Mouse (Mus musculus) CH12.LX (cell line): Measurements from ENCODE around the gene Cdc123. TPM values are rescaled to one million over a fixed set of nuclear protein-coding genes. Genes with fewer than 3 reads are reported as not detected.

Experiments used
- DNase-seq: peaks from one replicate; pipeline ENCODE4 v3.0.0-alpha.2; 2013; ENCODE audit errors: extremely low read depth
- H3K27ac ChIP-seq: 2 replicates; pipeline ENCODE4 v1.5.1; 2012; ENCODE audit warnings: low read depth, mild to moderate bottlenecking, control low read depth, moderate library complexity; ENCODE audit not compliant: insufficient read depth
- H3K27me3 ChIP-seq: replicated peaks from 2 replicates; pipeline ENCODE3; 2012; ENCODE audit warnings: inconsistent platforms
- H3K36me3 ChIP-seq, 2 experiments: replicated peaks in 1 of 2; 2 replicates each; pipeline versions ENCODE3 to v1.6.1; 2012; ENCODE audit warnings: inconsistent platforms in 1 of 2, low read length in 1 of 2, mild to moderate bottlenecking in 1 of 2, mixed read lengths in 1 of 2, moderate library complexity in 1 of 2; ENCODE audit not compliant: control insufficient read depth in 1 of 2, insufficient read depth in 1 of 2
- H3K4me1 ChIP-seq, 2 experiments: 2 replicates each; pipeline ENCODE4 v1.6.1; 2012; ENCODE audit warnings: inconsistent platforms in 1 of 2, moderate library complexity in 1 of 2; ENCODE audit not compliant: insufficient read depth in 2 of 2, control insufficient read depth in 1 of 2
- H3K4me2 ChIP-seq: 2 replicates; pipeline ENCODE4 v1.6.1; 2012; ENCODE audit warnings: low read depth, mild to moderate bottlenecking, control low read depth; ENCODE audit not compliant: poor library complexity, insufficient read depth, severe bottlenecking
- H3K4me3 ChIP-seq, 3 experiments: fragments of 150-350 bp in 1 of 3; sonication (generic) in 1 of 3; replicated peaks in 1 of 3; 2 replicates each; pipeline versions ENCODE3 to v1.5.1; 2011 to 2012; ENCODE audit warnings: low read depth in 2 of 3, low read length in 2 of 3, mild to moderate bottlenecking in 2 of 3, moderate library complexity in 2 of 3, control low read depth in 1 of 3, improper control_type of control experiment in 1 of 3, inconsistent platforms in 1 of 3, mixed read lengths in 1 of 3; ENCODE audit not compliant: poor library complexity in 1 of 3
- H3K79me2 ChIP-seq: replicated peaks from 2 replicates; pipeline ENCODE4 v1.6.1; 2012; ENCODE audit warnings: mild to moderate bottlenecking, moderate library complexity; ENCODE audit not compliant: control insufficient read depth, poor library complexity, insufficient read depth, severe bottlenecking; ENCODE audit errors: extremely low read depth
- H3K9ac ChIP-seq: 2 replicates; pipeline ENCODE4 v1.6.1; 2012; ENCODE audit warnings: low read depth, mild to moderate bottlenecking, control low read depth, moderate library complexity; ENCODE audit not compliant: insufficient read depth
- H3K9me3 ChIP-seq: replicated peaks from 2 replicates; pipeline ENCODE3; 2012; ENCODE audit warnings: low read length, inconsistent platforms, mixed read lengths
- CHD2 ChIP-seq: IDR thresholded peaks from 2 replicates; pipeline ENCODE4 v1.6.1; 2011; ENCODE audit warnings: low read length, improper control_type of control experiment
- CTCF ChIP-seq, 2 experiments: IDR thresholded peaks in 1 of 2; conservative IDR thresholded peaks in 1 of 2; 2 replicates each; pipeline ENCODE4 v1.5.1; 2011 to 2012; ENCODE audit warnings: low read depth in 2 of 2, low read length in 2 of 2, improper control_type of control experiment in 1 of 2, inconsistent platforms in 1 of 2, mild to moderate bottlenecking in 1 of 2, moderate library complexity in 1 of 2
- EP300 ChIP-seq: IDR thresholded peaks from 2 replicates; pipeline ENCODE4 v1.6.1; 2011; ENCODE audit warnings: low read length, improper control_type of control experiment
- ETS1 ChIP-seq: conservative IDR thresholded peaks from 2 replicates; pipeline ENCODE4 v1.6.1; 2012; ENCODE audit warnings: low read depth, mild to moderate bottlenecking, inconsistent platforms, low read length, improper control_type of control experiment, moderate library complexity
- GABPA ChIP-seq: IDR thresholded peaks from 2 replicates; pipeline ENCODE4 v1.6.1; 2012; ENCODE audit warnings: low read depth, low read length, improper control_type of control experiment, inconsistent platforms; ENCODE audit not compliant: insufficient replicate concordance
- IRF4 ChIP-seq: IDR thresholded peaks from 2 replicates; pipeline ENCODE4 v1.6.1; 2014; ENCODE audit warnings: low read depth, mild to moderate bottlenecking, inconsistent platforms, low read length, improper control_type of control experiment
- JUN ChIP-seq: IDR thresholded peaks from 2 replicates; pipeline ENCODE4 v1.6.1; 2011; ENCODE audit warnings: low read depth, mild to moderate bottlenecking, low read length, improper control_type of control experiment, moderate library complexity; ENCODE audit not compliant: insufficient read depth
- KAT2A ChIP-seq: IDR thresholded peaks from 2 replicates; pipeline ENCODE4 v1.6.1; 2012; ENCODE audit warnings: low read length, improper control_type of control experiment, inconsistent platforms; ENCODE audit not compliant: insufficient replicate concordance
- MAFK ChIP-seq: IDR thresholded peaks from 2 replicates; pipeline ENCODE4 v1.6.1; 2011; ENCODE audit warnings: low read length, improper control_type of control experiment; ENCODE audit not compliant: insufficient replicate concordance
- MYC ChIP-seq: IDR thresholded peaks from 2 replicates; pipeline ENCODE4 v1.6.1; 2011; ENCODE audit warnings: low read depth, mild to moderate bottlenecking, improper control_type of control experiment, low read length
- NELFE ChIP-seq: IDR thresholded peaks from 2 replicates; pipeline ENCODE4 v1.6.1; 2011; ENCODE audit warnings: low read depth, low read length, improper control_type of control experiment
- NRF1 ChIP-seq: IDR thresholded peaks from 2 replicates; pipeline ENCODE4 v1.6.1; 2014; ENCODE audit warnings: low read depth, mild to moderate bottlenecking, inconsistent platforms, low read length, improper control_type of control experiment, moderate library complexity
- PAX5 ChIP-seq: IDR thresholded peaks from 2 replicates; pipeline ENCODE4 v1.6.1; 2012; ENCODE audit warnings: low read length, inconsistent platforms, mixed read lengths
- POLR2A ChIP-seq: IDR thresholded peaks from 2 replicates; pipeline ENCODE4 v1.6.1; 2011; ENCODE audit warnings: low read depth, mild to moderate bottlenecking, improper control_type of control experiment, low read length
- RAD21 ChIP-seq: IDR thresholded peaks from 2 replicates; pipeline ENCODE4 v1.6.1; 2011; ENCODE audit warnings: low read depth, mild to moderate bottlenecking, low read length, improper control_type of control experiment, moderate library complexity
- SIN3A ChIP-seq: IDR thresholded peaks from 2 replicates; pipeline ENCODE4 v1.6.1; 2012; ENCODE audit warnings: low read length, improper control_type of control experiment, inconsistent platforms
- UBTF ChIP-seq: IDR thresholded peaks from 2 replicates; pipeline ENCODE4 v1.6.1; 2012; ENCODE audit warnings: low read depth, mild to moderate bottlenecking, inconsistent platforms, low read length, improper control_type of control experiment, moderate library complexity
- USF1 ChIP-seq: IDR thresholded peaks from 2 replicates; pipeline ENCODE4 v1.6.1; 2014; ENCODE audit warnings: low read depth, mild to moderate bottlenecking, inconsistent platforms, low read length, improper control_type of control experiment
- USF2 ChIP-seq: conservative IDR thresholded peaks from 2 replicates; pipeline ENCODE4 v1.6.1; 2011; ENCODE audit warnings: low read depth, low read length, improper control_type of control experiment
- dilution Hi-C: fragments of 300-500 bp; cut with MboI; formaldehyde crosslinking; loops from 2 replicates; pipeline ENCODE4 v1.14.3; 2020; ENCODE audit warnings: low sequenced_read_pairs; ENCODE audit not compliant: extremely low pct_unique_long_range_greater_than_20kb, extremely low pct_ligation_motif_present
- in situ Hi-C: fragments of 300-500 bp; cut with MboI; formaldehyde crosslinking; loops from 3 replicates; pipeline ENCODE4 v1.14.3; 2019; ENCODE audit warnings: low sequenced_read_pairs, low pct_ligation_motif_present, low pct_unique_long_range_greater_than_20kb, mixed read lengths
- polyA plus RNA-seq: library from polyadenylated mRNA; unstranded; fragments of >175 nt; gene quantifications from 2 replicates; pipeline ENCODE4 v1.2.1, GENCODE M21; 2012; ENCODE audit warnings: low read depth; ENCODE audit not compliant: insufficient read length
- total RNA-seq, 2 experiments: library from RNA; depleted of rRNA; stranded (reverse); fragments of 300-350 nt in 1 of 2; fragments of >200 nt in 1 of 2; gene quantifications; 2 replicates each; pipeline ENCODE4 v1.2.3; 2012 to 2014

Cdc123 gene
- total and polyA plus RNA-seq, 3 experiments: 164 to 291 (median 215) TPM

- no peaks in the 10 kb centered on the region for H3K79me2 ChIP-seq
- H3K27me3 ChIP-seq: no peaks in the 10 kb centered on the region
- H3K4me1 ChIP-seq: peaks cover 0 to 6% of the 10 kb centered on the region in 2 experiments; a peak in 2 of 4 replicates
- H3K4me2 ChIP-seq: no peak overlapping the region
- TF ChIP-seq JUN (no peak), SIN3A (no peak), EP300 (no peak), UBTF (no peak), NRF1 (no peak), MYC (no peak), IRF4 (no peak), CTCF (conservative IDR thresholded peaks at IDR 0.05 in 1 of 2, IDR thresholded peaks at IDR 0.05 in 1 of 2; ENCODE audit: low read depth in 2 of 2, low read length in 2 of 2) (no peak), CHD2 (no peak), RAD21 (no peak), MAFK (no peak), PAX5 (no peak), KAT2A (no peak), GABPA (no peak), USF1 (no peak)
- peaks cover 5% of the 10 kb centered on the region for H3K9me3 ChIP-seq
- H3K9ac ChIP-seq: no peak overlapping the region
- dilution Hi-C loops (no loop called here), in situ Hi-C loops (no loop called here)
- H3K27ac ChIP-seq: no peak overlapping the region
- DNase-seq: no peak
- peaks cover 26 to 37% of the 10 kb centered on the region in 2 experiments for H3K36me3 ChIP-seq
- no peak overlapping the region for H3K4me3 ChIP-seq
These were observed 52.9 kb downstream of the Cdc123 start for GRCm38 (mm10) chr2:5792056-5792455.

DNA sequence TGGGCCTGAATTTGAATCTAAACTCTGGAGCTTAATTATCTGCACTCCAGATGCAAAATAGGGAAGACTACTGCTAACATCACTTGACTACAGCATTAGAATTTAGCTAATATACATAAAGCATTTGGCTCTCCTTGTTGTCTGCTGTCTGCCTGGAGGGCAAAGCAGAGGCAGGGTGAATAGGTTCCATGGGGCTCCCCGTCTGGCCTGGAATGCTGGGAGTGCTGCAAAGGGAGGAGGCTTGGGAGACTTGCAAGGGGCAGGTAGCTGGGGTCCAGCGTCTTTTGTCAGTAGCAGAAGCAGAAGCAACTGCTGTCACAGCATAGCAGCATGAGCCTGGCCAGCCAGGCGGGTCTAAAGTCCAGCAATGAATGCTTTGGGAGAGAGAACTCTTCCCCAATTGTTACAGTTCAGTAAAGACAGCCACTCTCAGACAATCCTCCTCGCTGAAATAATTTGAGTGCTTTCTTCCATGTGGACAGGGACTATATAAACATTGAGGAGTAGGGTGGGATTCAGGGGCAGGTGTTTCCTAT is 55.3 kb downstream of the Cdc123 start:
- H3K27me3 ChIP-seq: no peaks in the 10 kb centered on the region
- in situ Hi-C loops: no loop called here
- no peak overlapping the region for H3K27ac ChIP-seq
- TF ChIP-seq USF1 (no peak), USF2 (no peak), POLR2A (no peak), NELFE (no peak), CTCF (conservative IDR thresholded peaks at IDR 0.05 in 1 of 2, IDR thresholded peaks at IDR 0.05 in 1 of 2; ENCODE audit: low read depth in 2 of 2, low read length in 2 of 2) (no peak), SIN3A (no peak), EP300 (no peak), UBTF (no peak), CHD2 (no peak), ETS1 (no peak)
- TF ChIP-seq, all 38 proteins: peak for 0
- no peak overlapping the region for H3K9ac ChIP-seq
- no peaks in the 10 kb centered on the region for H3K79me2 ChIP-seq
- no peak for DNase-seq
- H3K4me1 ChIP-seq: peaks cover 0 to 6% of the 10 kb centered on the region in 2 experiments; a peak in 2 of 4 replicates
- peaks cover 5 to 13% of the 10 kb centered on the region in 2 experiments for H3K36me3 ChIP-seq
- H3K9me3 ChIP-seq: peaks cover 5% of the 10 kb centered on the region
- no peak overlapping the region for H3K4me2 ChIP-seq
- no peak overlapping the region for H3K4me3 ChIP-seq
- dilution Hi-C loops: no loop called here
